9 mouse cellular contexts compared by ENCODE assay signal in the genomic region with DNA sequence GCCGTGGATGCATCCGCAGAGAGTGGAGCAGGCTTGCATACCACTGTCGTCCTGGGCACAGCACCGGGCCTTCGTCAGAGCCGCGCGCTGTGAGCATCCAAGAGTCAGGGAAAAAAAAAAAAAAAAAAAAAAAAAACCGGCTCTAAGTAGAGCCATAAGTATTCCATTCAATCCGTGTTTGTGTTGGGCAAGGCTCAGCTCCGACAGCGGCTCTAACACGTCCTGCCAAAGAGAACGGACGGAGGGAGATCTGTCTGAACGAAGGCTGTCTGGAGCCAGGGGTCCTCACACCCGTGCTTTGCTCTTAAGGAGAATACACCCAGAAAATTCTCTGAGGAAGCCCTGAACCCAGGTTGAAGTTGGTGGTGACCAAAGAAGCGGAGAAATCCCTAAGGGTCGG. TPM values are rescaled to one million over a fixed set of nuclear protein-coding genes. Genes with fewer than 3 reads are reported as not detected.
DNase-seq lines count a peak whose midpoint lies in the region; ATAC-seq lines count a peak whose summit lies in the region.
"Had no signal": no experiment of that assay in that cellular context is flagged by ENCODE, and none has a peak within 500 bp of the region (broad histone marks: within the 10 kb centered on the region; RNA-seq: fewer than 3 reads in every experiment).

No protein-coding gene starts in this region.

- 3% methylated on average over 19 of the region's 19 CpGs for WGBS in heart, embryonic 15.5 days
- WGBS in embryonic facial prominence, embryonic 12.5 days, result 2% methylated on average over 19 of the region's 19 CpGs
- WGBS in hindbrain, embryonic 15.5 days, result 6% methylated on average over 19 of the region's 19 CpGs
- WGBS in midbrain, embryonic 16.5 days, result 13% methylated on average over 19 of the region's 19 CpGs

- ATAC-seq in heart, embryonic 15.5 days (replicated peaks; ENCODE audit: insufficient number of reproducible peaks, insufficient read depth, low FRiP score, low read depth), result no peak
- no peak for ATAC-seq in embryonic facial prominence, embryonic 12.5 days (ENCODE audit: insufficient number of reproducible peaks, insufficient read depth, low FRiP score, low TSS enrichment)
- ATAC-seq in hindbrain, embryonic 15.5 days (ENCODE audit: low FRiP score, low read depth), result no peak
- ATAC-seq in midbrain, embryonic 16.5 days, result no peak

- peaks cover 59% of the 10 kb centered on the region for H3K27me3 ChIP-seq in heart, embryonic 15.5 days
- peaks cover 42% of the 10 kb centered on the region for H3K27me3 ChIP-seq in embryonic facial prominence, embryonic 12.5 days
- peaks cover 45% of the 10 kb centered on the region for H3K27me3 ChIP-seq in hindbrain, embryonic 15.5 days
- H3K27me3 ChIP-seq in midbrain, embryonic 16.5 days (ENCODE audit: control insufficient read depth, insufficient read depth, low read depth, low read length), result peaks cover 31% of the 10 kb centered on the region

- peaks cover 44% of the 10 kb centered on the region for H3K4me1 ChIP-seq in heart, embryonic 15.5 days (replicated peaks)
- H3K4me1 ChIP-seq in embryonic facial prominence, embryonic 12.5 days, result peaks cover 46% of the 10 kb centered on the region
- H3K4me1 ChIP-seq in hindbrain, embryonic 15.5 days (replicated peaks), result peaks cover 51% of the 10 kb centered on the region
- peaks cover 43% of the 10 kb centered on the region for H3K4me1 ChIP-seq in midbrain, embryonic 16.5 days (ENCODE audit: control insufficient read depth, insufficient read depth, low read length)

- peaks cover 15% of the 10 kb centered on the region for H3K36me3 ChIP-seq in heart, embryonic 15.5 days
- H3K36me3 ChIP-seq in embryonic facial prominence, embryonic 12.5 days, result peaks cover 26% of the 10 kb centered on the region
- H3K36me3 ChIP-seq in hindbrain, embryonic 15.5 days, result peaks cover 14% of the 10 kb centered on the region
- peaks cover 9% of the 10 kb centered on the region; the same call in 1 of the 2 replicates for H3K36me3 ChIP-seq in midbrain, embryonic 16.5 days (ENCODE audit: control insufficient read depth, insufficient read depth, low read length)

- no peak for DNase-seq in heart, postnatal 25 days (ENCODE audit: low spot score)
- no peak for DNase-seq in right cerebral cortex, postnatal 36 days (ENCODE audit: low spot score in 2 of 2)
- DNase-seq in frontal cortex, postnatal 14 days (ENCODE audit: low spot score in 2 of 2), result no peak
- DNase-seq in left cerebral cortex, adult 11 months (ENCODE audit: low spot score), result no peak

- H3K4me3 ChIP-seq in heart, embryonic 15.5 days, result peak overlapping the region; percentile 29
- peak overlapping the region; percentile 27; the same call in 1 of the 2 replicates for H3K4me3 ChIP-seq in embryonic facial prominence, embryonic 12.5 days
- 0 out of 2 replicates have a peak overlapping the region, but pooled peaks have one; percentile 10 for H3K4me3 ChIP-seq in hindbrain, embryonic 15.5 days
- H3K4me3 ChIP-seq in midbrain, embryonic 16.5 days (ENCODE audit: low read depth, low read length), result no peak overlapping the region

- H3K27ac ChIP-seq in heart, embryonic 15.5 days, result no peak overlapping the region
- no peak overlapping the region for H3K27ac ChIP-seq in embryonic facial prominence, embryonic 12.5 days
- no peak overlapping the region for H3K27ac ChIP-seq in hindbrain, embryonic 15.5 days (replicated peaks)
- H3K27ac ChIP-seq in midbrain, embryonic 16.5 days (ENCODE audit: low read length), result no peak overlapping the region

- no peaks in the 10 kb centered on the region for H3K9me3 ChIP-seq in heart, embryonic 15.5 days (replicated peaks)
- no peaks in the 10 kb centered on the region for H3K9me3 ChIP-seq in embryonic facial prominence, embryonic 12.5 days
- no peaks in the 10 kb centered on the region for H3K9me3 ChIP-seq in hindbrain, embryonic 15.5 days
- no peaks in the 10 kb centered on the region for H3K9me3 ChIP-seq in midbrain, embryonic 16.5 days (replicated peaks; ENCODE audit: control insufficient read depth, low read length, poor library complexity, severe bottlenecking)

- H3K4me2 ChIP-seq in heart, embryonic 15.5 days, result peak overlapping the region; percentile 57
- peak overlapping the region; percentile 50 for H3K4me2 ChIP-seq in embryonic facial prominence, embryonic 12.5 days (replicated peaks)
- peak overlapping the region; percentile 43 for H3K4me2 ChIP-seq in hindbrain, embryonic 15.5 days
- H3K4me2 ChIP-seq in midbrain, embryonic 16.5 days (ENCODE audit: low read length), result peak overlapping the region; percentile 32; the same call in 1 of the 2 replicates

- intact Hi-C loops in heart, postnatal 25 days (cut with DNase I), result loop anchor here (1.0 kb wide), 1 partner anchor 156 kb away; no protein-coding TSS in a partner anchor

- H3K9ac ChIP-seq in heart, embryonic 15.5 days, result no peak overlapping the region
- H3K9ac ChIP-seq in embryonic facial prominence, embryonic 12.5 days, result 0 out of 2 replicates have a peak overlapping the region, but pooled peaks have one; percentile 42
- no peak overlapping the region for H3K9ac ChIP-seq in hindbrain, embryonic 15.5 days
- H3K9ac ChIP-seq in midbrain, embryonic 16.5 days (ENCODE audit: low read depth, low read length), result no peak overlapping the region

RNA-seq across cellular contexts. Expression of gene Cbx8, which starts 6.1 kb away (rescaled TPM):
- polyA plus RNA-seq in heart, embryonic 15.5 days (2015; fragmentation: Nextera tagmentation; extraction: Ambion mirVana), result 7.5 and 9.5 TPM in 2 replicates
- total RNA-seq in heart, postnatal 25 days (2021), result 1 to 10 TPM; 4.4 to 7.6 TPM
- polyA plus RNA-seq in embryonic facial prominence, embryonic 12.5 days (2016; fragmentation: Nextera tagmentation; extraction: Ambion mirVana), result 9.4 and 10.8 TPM in 2 replicates
- polyA plus RNA-seq in hindbrain, embryonic 15.5 days (2015; fragmentation: Nextera tagmentation; extraction: Ambion mirVana), result 8.6 and 10.0 TPM in 2 replicates
- 8.5 and 8.6 TPM in 2 replicates for polyA plus RNA-seq in midbrain, embryonic 16.5 days (2015; fragmentation: Nextera tagmentation; extraction: Ambion mirVana)

RNA-seq across cellular contexts. Expression of gene Cbx2, which starts 11.9 kb away (rescaled TPM):
- polyA plus RNA-seq in heart, embryonic 15.5 days (2015; fragmentation: Nextera tagmentation; extraction: Ambion mirVana), result 11.6 and 18.0 TPM in 2 replicates
- total RNA-seq in heart, postnatal 25 days (2021), result 1 to 10 TPM; 3.8 to 3.9 TPM
- polyA plus RNA-seq in embryonic facial prominence, embryonic 12.5 days (2016; fragmentation: Nextera tagmentation; extraction: Ambion mirVana), result 103 and 105 TPM in 2 replicates
- polyA plus RNA-seq in hindbrain, embryonic 15.5 days (2015; fragmentation: Nextera tagmentation; extraction: Ambion mirVana), result 15.3 and 17.1 TPM in 2 replicates
- polyA plus RNA-seq in midbrain, embryonic 16.5 days (2015; fragmentation: Nextera tagmentation; extraction: Ambion mirVana), result 13.3 and 18.0 TPM in 2 replicates

RNA-seq across cellular contexts. Expression of gene Enpp7, which starts 46.6 kb away (rescaled TPM):
- polyA plus RNA-seq in heart, embryonic 15.5 days (2015; fragmentation: Nextera tagmentation; extraction: Ambion mirVana), result not detected in 2 replicates
- total RNA-seq in heart, postnatal 25 days (2021), result not detected
- not detected in 2 replicates for polyA plus RNA-seq in embryonic facial prominence, embryonic 12.5 days (2016; fragmentation: Nextera tagmentation; extraction: Ambion mirVana)
- not detected in 2 replicates for polyA plus RNA-seq in hindbrain, embryonic 15.5 days (2015; fragmentation: Nextera tagmentation; extraction: Ambion mirVana)
- not detected in 2 replicates for polyA plus RNA-seq in midbrain, embryonic 16.5 days (2015; fragmentation: Nextera tagmentation; extraction: Ambion mirVana)
- total RNA-seq: left cerebral cortex, postnatal 4 days had no signal

RNA-seq across cellular contexts. Expression of gene Cbx4, which starts 51.4 kb away (rescaled TPM):
- 9.3 and 11.6 TPM in 2 replicates for polyA plus RNA-seq in heart, embryonic 15.5 days (2015; fragmentation: Nextera tagmentation; extraction: Ambion mirVana)
- total RNA-seq in heart, postnatal 25 days (2021), result 10 to 100 TPM; 14.0 to 14.8 TPM
- polyA plus RNA-seq in embryonic facial prominence, embryonic 12.5 days (2016; fragmentation: Nextera tagmentation; extraction: Ambion mirVana), result 11.7 and 12.3 TPM in 2 replicates
- polyA plus RNA-seq in hindbrain, embryonic 15.5 days (2015; fragmentation: Nextera tagmentation; extraction: Ambion mirVana), result 21.9 and 23.2 TPM in 2 replicates
- polyA plus RNA-seq in midbrain, embryonic 16.5 days (2015; fragmentation: Nextera tagmentation; extraction: Ambion mirVana), result 23.9 and 25.6 TPM in 2 replicates
